Mouse (Mus musculus): ENCODE results near the gene Galnt17. TPM values are rescaled to one million over a fixed set of nuclear protein-coding genes. Genes with fewer than 3 reads are reported as not detected.

Galnt17 gene
- total RNA-seq, 2 experiments from 2014 or later, result 105 to 114 TPM

DNA sequence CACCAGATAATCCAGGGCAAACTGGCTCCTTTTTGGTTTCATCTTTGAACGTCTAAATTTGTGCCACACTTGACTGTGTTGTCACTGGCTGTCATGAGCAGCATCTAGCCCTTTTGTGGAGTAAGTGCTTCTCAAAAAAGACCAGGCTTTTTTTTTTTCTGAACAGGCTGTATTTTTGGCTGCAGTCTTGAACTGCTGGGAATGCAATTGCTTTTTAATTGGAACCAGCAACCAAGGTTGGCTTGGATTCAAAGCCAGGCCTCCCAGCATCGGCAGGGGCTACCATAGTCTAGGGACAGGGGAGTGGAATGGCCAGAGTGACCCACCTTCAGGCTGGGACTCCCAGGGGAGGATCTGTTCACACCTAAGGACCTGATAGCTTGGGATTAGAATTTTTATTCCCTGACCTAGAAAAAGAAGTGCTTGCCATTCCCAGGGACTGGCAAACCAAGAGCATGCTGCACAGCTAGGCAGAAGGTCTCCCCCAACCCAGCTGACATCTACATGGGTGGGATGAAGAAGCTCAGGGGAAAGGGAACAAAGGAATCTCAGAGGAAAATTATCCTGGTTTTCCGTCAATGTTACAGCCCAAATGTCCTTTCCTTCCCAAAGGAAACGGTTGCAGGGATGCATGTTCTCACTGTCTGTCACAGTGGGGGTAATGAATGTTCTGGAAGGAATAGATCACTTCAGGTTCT is 369.2 kb downstream of the Galnt17 start:
- DNase-seq (ENCODE audit: low spot score in 2 of 2), result peak; percentile 36 to 77

DNA sequence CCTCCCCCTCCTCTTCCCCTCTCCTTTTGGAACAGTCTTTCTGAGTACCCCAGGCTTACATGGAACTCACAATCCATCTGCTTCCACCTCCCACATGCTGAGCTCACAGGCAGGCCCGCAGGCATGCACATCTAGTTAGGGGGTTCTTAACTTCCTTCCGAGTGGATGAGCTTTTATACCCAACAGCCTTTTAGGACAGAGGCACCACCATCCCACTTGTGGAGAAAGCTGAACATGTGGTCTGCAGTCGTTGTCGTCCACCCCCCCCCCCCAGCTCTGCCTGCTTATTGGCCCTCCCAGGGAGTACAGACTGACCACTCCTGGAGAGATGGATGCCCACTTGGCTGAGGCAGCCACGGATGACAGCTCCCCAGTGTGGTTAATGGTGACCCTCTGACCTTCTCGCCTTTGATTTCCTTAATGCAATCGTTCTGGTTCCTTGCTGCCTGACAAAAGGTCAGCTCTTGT is 370.0 kb downstream of the Galnt17 start:
- DNase-seq (ENCODE audit: low spot score in 2 of 2), result peak; percentile 50 to 75

DNA sequence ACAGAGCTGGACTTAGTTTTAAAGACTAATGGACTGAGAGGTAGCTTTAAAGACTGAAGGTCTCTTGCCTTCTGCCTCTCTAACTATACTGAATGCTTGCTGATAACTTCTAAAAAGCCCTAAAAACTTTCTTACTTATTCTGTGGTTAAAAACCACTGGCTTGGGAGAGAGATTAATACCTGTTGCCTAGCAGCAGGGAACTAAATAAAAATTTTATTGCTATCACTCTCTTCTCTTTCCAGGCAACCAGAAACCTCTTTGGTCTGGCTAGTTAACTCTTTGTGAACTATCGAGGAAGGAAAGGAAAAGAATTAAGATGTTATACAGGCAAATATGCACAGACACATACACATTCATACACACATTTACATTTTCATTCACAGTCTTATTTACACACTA is 377.3 kb downstream of the Galnt17 start:
- DNase-seq (ENCODE audit: low spot score in 2 of 2), result no peak

DNA sequence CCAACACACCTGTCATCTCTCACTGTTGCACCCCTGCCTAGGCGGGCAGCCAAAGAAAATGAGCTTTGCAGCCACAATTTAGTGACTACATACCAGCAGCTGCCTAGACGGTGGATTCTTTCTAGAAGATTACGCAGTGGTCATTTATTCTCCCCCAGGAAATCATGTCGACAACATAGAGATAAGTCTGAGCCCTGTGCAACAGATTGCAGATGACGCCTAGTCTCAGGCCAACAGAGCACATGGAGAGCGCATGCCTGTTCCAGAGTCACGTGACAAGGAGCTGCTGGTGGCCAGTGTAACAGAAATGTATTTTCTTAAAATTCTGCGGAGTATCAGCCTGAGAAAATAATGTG is 380.5 kb downstream of the Galnt17 start:
- DNase-seq (ENCODE audit: low spot score in 2 of 2), result no peak

GRCm38 (mm10) chr5:130927138-130927793 is 381.0 kb downstream of the Galnt17 start:
- DNase-seq (ENCODE audit: low spot score in 2 of 2), result no peak

DNA sequence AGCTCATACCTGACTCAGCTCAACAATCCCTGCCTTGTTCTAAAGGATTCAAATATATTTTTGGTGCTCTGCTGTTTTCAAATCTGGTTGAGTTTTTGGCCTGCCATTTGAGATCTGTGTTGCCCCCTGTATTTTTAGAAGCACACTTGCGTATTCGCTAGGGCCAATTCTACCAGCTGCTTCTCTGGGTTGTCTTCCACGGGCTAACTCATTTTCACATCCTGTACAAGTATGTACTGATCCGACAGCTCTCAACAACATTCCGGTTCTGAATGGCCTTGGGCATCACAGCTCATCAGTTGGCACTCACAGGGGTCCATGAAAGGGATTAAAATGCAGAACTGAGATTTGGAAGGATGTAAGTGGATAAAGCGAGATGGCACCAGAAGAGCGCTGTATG is 382.6 kb downstream of the Galnt17 start:
- DNase-seq (ENCODE audit: low spot score in 2 of 2), result peak in 1 of 2 experiments; percentile 55

DNA sequence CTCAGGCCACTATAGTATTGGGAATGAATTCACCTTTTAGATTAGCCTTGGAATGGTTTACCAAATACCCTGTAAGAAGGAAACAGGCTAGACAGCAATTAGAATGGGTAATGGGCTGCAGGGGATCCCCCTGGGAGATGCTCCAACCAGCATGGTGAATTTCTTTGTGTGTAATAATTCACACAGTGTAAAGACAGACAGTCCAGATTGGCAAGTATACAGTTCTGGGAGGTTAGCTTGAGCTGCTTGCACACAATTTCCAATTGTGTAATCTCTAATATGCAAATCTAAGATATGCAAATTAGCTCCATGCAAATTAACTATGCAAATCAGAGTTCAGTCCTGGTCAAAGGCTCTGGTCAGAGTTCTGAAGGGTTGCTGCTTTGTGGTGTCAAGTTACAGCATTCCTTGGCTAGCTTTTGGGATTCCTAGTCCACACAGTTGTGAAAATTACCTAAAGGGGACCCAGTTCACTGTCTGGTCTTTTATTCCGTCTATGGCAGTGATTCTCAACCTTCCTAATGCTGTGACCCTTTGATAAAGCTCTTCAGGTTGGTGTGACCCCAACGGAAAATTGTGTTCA is 384.0 kb downstream of the Galnt17 start:
- DNase-seq (ENCODE audit: low spot score in 2 of 2), result no peak

DNA sequence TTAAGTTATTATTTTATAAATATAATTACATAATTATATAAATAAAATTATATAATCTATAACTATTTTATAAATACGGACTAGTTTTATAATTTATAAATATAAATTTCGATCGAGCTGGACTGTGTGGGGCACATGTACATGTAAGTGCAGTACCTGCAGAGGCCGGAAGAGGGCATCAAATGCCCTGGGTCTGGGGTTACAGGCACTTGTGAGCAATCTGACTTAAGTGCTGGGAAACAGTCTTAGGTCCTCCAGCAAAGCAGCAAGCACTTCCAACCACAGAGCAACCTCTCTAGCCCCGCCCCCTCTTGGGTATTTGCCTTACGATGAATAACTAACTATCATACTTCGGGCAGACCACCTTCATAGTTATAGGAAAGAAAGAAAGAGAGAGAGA is 388.3 kb downstream of the Galnt17 start:
- DNase-seq (ENCODE audit: low spot score in 2 of 2), result no peak

DNA sequence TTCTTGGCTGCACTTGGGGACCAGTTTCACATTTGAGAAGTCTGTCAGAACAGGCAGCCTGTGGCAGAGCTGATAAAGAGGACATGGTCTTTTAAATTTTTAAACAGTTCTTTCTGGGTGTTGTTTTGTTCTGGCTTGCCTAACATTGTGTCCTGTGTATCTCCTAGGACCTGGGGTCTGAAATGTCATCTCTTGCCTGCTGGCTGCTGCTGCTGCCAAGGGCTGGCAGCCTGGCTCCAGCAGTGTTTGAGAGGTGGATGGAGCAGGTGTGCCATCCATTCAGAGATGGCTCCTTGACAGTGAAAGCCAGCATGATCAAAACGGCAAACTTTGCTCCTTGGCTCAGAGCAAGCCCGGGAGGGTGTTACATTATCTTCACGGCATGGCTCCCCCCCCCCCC is 393.7 kb downstream of the Galnt17 start:
- no peak for DNase-seq (ENCODE audit: low spot score in 2 of 2)

- no peak for DNase-seq (ENCODE audit: low spot score in 2 of 2)
Observed at GRCm38 (mm10) chr5:130911551-130911950, 396.7 kb downstream of the Galnt17 start.

- DNase-seq (ENCODE audit: low spot score in 2 of 2), result no peak
Observed at GRCm38 (mm10) chr5:130901736-130902135, 406.6 kb downstream of the Galnt17 start.

- no peak for DNase-seq (ENCODE audit: low spot score in 2 of 2)
Observed at GRCm38 (mm10) chr5:130895991-130896390, 412.3 kb downstream of the Galnt17 start.

DNA sequence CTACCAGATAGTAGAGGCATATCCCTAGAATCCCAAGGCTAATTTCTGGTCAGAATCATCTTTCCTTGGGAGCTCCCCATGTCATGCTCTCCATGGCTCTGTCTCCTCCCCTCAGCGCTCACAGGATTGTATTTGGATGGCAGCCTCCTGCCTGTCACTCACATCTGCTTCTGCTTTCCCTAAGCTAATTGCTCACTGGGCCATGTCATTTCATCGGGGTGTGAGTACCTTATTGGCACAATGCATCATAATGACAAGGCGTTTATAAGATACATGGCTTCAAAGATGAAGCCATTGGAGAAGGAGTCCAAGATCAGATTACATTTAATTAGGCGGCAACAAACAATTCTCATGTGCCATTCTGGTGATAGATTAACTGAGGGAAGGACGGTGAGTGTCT is 416.6 kb downstream of the Galnt17 start:
- DNase-seq (ENCODE audit: low spot score in 2 of 2), result no peak

DNA sequence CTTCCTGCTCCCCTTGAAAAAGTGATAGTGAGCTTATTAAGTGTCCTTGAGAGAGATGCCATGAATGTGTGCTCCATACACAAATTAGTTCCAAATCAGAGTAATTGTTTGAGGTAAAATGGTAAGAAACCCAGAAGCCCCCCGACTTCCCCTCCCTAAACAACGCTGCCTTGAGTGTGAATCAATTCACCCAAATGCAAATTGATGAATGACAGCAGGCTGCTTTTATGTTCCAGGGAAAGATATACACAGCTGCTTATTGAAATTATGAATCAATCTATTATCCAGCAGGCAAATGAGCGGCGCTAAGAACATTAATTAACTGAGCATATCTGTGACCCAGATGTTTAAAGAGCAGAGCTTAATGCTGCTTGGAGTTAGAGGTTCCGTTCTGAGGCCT is 428.0 kb downstream of the Galnt17 start:
- no peak for DNase-seq (ENCODE audit: low spot score in 2 of 2)

DNA sequence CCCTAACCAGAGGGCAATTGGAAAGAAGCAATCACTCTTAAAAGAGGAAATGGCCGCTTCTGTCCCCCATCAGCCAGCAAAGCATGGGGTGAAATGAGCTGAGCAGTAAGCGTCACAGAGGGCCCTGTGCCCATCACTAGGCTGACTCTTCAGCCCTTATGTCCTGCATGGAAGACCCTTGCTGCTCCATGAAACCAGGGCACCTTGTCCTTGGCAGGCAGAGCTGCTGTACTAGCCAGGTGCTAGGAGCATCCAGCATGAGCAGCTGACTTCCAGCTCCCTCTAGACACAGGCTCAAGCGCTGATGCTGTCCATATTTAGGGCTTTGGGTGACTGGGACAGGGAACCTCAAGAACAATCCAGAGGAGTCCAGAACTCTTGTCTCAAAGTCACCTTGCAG is 432.9 kb downstream of the Galnt17 start:
- no peak for DNase-seq (ENCODE audit: low spot score in 2 of 2)

DNA sequence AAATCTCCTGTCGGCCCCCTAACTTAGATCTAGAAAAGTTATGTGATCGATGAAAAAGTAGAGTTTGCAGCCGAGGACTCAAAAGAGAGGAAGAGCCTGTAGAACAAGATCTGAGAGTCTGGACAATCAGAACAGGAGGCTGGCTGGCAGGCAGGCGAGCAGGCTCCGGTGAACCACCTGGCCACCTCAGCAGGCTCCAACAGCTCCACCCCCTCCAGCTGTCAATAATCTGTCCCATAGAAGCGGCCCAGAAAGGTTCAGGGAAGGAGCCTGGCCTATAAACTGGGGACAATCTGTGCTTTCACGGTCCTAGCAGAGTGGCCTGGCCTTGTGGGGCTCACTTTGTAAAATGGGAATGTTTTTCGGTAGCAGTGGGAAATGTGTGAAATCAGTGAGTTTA is 437.2 kb downstream of the Galnt17 start:
- no peak for DNase-seq (ENCODE audit: low spot score in 2 of 2)

GRCm38 (mm10) chr5:130869869-130870268 is 438.4 kb downstream of the Galnt17 start:
- DNase-seq (ENCODE audit: low spot score in 2 of 2), result no peak

GRCm38 (mm10) chr5:130862302-130862701 is 446.0 kb downstream of the Galnt17 start:
- peak; percentile 49 to 85 for DNase-seq (ENCODE audit: low spot score in 2 of 2)

GRCm38 (mm10) chr5:130859736-130860135 is 448.6 kb downstream of the Galnt17 start:
- no peak for DNase-seq (ENCODE audit: low spot score in 2 of 2)

DNA sequence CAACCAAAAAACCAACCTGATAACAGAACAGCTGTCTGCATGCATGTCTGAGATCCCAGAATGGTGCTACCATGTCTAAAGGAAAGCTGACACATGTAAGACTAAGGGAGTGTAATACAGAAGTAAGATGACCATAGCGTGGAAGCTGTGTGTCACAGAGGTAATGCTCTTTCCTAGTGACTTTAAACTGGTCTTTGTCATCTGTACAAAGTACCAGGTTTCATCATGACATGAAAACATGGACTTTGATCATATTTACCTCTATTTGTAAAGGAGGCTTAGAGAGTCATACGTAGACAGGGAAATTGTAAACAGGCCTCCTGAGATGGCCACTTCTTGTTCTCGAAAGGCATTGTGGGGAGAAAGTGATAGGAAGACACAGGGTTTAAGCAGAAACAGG is 449.6 kb downstream of the Galnt17 start:
- DNase-seq (ENCODE audit: low spot score in 2 of 2), result no peak

- DNase-seq (ENCODE audit: low spot score in 2 of 2), result peak; percentile 18 to 65
Observed at GRCm38 (mm10) chr5:130858148-130858547, 450.1 kb downstream of the Galnt17 start.

DNA sequence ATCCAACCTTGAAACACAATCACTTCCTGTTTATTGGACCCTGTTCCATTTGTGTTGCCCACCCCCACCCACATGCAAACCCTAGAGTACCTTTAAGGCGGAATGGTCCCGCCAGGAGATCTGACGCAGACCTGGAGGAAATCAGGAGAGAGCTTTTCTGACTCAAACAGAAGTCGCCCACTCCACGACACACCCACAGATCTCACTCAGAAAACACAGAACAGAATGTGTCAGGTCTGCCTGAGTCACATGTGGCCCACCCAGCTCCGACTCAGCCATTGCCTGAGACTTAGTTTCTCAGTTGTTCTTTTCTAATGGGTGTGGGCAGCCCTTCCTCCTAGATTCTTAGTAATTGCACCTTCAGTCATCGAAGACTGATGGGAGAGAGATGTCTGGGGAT is 453.9 kb downstream of the Galnt17 start:
- DNase-seq (ENCODE audit: low spot score in 2 of 2), result peak; percentile 44 to 65

DNA sequence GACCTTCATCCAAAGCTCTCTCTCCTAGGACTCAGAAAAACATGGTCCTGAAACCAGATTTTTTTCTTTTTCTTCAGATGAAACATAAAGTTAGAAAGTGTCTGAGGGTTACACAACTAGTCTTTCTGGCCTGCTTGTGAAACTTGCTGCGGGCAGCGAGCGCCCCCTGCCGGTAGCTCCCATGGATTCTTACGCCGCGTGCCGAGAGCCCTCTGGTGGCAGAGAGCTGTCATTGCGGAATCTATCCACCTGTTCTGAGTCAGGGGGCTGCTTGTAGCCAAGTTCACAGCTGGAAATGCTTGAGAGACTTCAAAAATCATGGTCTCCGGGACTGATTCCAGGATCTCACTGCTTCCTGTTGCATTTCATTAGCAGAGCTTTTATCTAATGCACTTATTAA is 454.9 kb downstream of the Galnt17 start:
- DNase-seq (ENCODE audit: low spot score in 2 of 2), result peak; percentile 84 to 92

Measured in layer of hippocampus, adult 18-20 months (tissue).